Mouse (Mus musculus) embryo, embryonic 10 days (tissue): ENCODE measurements around the gene Tmem30b.
A peak's percentile ranks its signal among the peaks of the same experiment; 100 is the strongest.
"Not testable (repeated sequence)": the region's sequence is repeated elsewhere in the genome, so short reads cannot be mapped to it uniquely, and the experiment has no call there.

ENCODE experiments used
- DNase-seq: peaks from one replicate; pipeline ENCODE4 v3.0.0-alpha.2; 2015; ENCODE audit warnings: low spot score

The Tmem30b gene

DNA sequence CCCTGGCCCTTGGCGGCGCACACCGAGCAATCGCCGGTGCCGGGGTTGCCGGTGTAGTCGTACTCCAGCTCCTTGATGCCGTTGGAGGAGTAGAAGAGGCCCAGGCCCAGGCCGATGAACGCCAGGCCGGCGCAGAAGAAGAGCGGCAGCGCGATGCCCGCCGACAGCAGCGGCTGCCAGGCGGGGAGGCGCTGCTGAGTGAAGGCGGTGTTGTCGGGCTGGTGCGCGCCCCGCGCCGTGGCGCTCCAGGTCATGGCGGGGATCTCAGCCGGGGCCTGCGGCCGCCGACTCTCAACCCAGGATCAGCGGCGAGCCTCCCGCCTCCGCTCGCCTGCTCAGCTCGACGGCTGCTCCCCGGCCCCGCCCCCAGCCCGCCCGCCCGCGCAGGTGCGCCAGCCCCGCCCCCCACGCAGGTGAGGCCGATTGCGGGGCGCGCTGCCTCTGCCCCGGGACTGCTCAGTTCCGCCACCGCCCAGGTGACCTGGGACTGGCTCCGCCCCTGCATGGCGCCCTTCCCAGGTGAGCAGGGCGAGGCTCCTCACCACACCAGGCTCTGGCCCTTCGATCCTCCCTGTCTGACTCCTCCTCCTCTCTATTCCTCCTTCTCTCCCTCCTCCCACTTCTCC lies at the start of gene Tmem30b:
TSS of gene Tmem30b (minus strand) at position 307 of the 626 bp plus-strand sequence.
- DNase-seq, result peak; percentile 27

DNA sequence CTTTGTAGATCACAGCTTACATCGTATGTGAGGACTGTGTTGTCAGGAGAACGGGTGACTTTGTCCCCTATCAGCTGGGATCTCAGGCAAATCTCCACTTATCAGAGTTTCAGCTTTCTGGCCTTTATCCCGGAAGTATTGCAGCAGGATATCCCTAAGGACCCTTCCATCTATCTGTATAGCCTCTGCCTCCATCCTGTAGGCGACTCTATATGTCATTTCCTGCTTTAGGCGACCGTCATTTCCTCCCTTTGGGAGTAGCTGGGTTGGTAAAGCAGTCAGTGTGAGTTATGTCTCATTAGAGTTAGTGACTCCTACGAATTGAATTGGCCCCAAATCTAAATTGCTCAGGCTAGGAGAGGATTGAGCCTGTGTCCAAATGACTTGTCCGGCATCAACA lies 49.0 kb upstream of the Tmem30b start:
- DNase-seq, result no peak

DNA sequence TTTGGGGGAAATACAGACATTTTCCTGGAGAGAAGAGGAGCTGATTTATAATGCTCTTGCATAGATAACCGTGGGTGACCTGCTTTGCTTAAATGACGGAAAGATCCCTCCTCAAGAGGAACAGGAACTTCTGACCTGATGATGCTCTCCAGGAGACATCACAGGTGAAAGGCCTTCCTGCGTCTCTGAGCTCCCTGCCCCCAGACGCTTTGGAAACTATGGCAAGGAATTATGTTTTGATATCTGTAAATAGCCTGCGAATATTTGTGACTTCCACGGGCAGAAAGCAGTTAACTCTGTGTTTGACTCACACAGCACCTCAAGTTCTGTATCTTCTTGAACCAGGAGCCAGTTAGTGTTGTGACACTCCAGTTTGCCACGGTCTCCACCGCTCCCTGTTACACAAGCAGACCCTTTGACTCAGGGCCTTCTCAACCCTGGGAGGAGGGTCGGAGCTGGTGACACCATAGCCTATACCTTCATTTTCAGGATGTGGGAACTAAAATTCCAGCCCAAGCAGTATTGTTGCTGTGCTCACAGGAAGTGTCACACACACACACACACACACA lies 48.1 kb upstream of the Tmem30b start:
- no peak for DNase-seq

DNA sequence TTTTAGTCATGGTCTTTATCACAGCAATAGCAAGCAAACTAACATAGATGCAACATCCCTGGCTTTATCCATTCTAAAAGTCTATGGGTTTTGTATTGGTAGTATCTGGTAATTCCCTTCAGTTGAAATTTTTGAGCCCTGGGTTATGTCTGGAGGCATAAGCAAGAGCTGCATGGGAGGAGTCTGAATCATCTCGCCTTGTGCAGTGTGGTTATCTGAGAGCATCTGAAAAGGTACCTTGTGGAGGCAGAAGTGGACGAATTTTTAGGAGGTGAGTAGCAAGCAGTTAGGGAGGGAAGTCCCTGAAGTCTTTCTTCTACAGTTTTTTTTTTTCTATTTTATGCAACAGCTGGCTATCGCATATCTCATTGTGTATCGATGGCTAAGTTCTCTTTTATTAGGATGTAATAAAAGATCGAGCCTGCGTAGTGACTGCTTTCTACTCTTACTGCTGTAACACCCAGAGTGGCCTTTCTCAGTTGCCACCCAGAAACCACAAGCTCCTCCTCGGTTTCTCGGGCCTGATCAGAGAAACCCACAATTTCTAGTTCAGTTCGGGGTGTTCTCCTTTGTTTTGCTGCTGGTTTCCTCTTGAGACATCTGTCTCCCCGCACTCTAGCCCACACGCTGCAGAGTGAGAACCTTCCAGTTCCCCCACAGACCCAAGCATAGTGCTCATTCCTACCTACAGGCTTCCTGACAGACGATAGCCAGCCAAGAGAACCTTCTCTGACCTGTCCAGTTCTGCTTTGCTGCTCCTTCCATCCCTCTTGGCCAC lies 47.0 kb upstream of the Tmem30b start:
- DNase-seq, result no peak

DNA sequence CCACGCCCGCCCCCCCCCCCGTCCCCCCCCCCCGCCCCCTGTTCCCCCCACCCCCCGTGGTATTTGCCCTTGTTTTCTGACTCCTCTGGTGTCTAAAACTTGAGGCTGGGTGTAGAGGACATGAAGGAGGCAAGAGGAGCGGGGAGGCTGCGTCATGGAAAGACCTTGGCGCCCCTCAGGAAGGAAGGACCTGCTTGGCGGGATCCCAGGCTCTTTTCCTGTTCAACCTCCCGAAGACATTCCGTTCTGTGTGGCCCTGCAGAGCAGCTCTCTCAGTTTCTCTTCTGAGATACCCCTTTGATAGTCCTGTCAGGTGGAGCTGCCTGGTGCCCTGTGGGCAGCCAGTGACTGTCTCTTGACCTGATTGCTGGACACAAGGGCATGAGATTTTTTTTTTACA lies 45.4 kb upstream of the Tmem30b start:
- no peak for DNase-seq

DNA sequence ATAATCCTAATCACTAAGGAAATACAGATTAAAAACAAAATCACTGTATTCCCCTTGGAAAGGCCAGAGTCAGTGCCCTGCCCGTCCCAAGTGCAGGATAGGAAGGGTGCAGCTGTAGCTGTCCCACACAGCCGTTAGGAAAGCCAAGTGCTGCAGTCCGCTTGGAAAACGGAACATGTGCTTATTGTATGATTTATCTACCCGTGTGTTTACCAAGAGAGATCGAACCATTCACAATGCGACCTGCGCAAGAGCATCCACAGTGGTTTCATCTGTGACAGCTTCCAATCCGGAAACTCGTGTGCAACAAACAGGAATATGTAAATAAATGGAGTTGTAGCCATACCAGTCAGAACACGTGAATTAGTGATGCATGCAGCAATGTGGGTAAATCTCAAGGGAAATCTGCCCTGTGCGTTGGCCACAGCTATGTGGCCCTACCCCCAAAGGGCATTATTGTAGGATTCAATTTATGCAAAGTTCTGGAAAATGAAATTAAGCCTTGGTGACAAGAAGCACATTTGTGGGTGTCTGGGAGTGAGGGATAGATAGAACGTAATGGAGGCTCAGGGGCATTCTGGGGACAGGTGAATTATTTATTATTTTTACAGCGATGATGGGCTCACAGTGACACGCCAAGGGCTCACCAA lies 44.6 kb upstream of the Tmem30b start:
- no peak for DNase-seq

DNA sequence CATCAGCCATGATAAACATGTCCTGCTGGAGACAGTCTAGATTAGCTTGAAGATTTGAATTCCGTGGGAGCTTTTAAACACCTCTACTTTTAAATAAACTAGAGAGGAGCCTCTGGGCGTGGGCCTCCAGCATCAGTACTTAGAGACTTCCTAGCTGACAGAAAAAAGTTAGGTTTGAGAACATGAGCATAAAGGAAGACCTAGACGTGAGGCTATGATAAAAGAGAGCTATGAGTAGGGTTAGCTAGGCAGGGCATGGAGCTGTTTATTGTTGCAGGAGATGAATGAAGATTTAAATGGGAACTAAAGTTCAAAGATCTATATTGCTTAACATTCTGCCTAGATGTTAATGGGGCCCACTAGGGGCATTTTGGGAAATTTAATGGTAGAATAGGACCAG lies 41.1 kb upstream of the Tmem30b start:
- DNase-seq, result no peak

DNA sequence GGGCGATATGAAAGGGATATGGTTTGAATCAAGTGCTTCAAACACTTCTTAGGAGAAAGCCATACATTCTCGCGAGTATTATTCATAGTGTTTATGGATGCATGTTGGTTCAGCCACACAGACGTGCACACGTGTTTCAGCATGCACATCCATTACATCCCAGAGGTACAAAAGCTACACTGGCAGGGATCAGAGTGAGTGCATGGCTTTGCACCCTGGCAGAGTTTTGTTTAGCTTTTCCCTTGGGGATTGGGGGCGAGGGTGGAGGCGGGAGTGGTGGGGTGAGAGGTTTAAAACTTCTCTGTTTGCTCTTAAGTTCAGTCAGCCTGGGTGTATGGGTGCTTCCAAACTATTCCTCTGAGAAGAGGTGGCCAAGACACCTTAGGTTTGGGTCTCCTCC lies 39.7 kb upstream of the Tmem30b start:
- no peak for DNase-seq

DNA sequence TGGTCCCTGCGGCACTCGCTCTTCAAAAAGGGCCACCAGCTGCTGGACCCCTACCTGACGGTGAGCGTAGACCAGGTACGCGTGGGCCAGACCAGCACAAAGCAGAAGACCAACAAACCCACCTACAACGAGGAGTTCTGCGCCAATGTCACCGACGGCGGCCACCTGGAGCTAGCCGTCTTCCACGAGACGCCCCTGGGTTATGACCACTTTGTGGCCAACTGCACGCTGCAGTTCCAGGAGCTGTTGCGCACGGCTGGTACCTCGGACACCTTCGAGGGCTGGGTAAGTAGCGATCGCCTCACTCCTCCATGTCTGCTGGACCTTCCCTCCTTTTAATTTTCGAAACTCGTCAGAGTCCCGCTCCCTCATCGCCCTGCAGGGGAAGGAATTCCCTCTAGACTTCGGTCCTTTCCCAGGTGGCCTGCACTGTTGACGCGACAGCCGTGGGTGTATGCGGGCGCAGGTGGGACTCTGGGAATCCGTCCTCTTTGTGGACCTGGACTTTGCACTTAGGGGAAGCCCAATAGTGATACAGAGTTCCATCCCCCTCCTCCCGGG lies 39.1 kb upstream of the Tmem30b start:
- DNase-seq, result peak; percentile 29

DNA sequence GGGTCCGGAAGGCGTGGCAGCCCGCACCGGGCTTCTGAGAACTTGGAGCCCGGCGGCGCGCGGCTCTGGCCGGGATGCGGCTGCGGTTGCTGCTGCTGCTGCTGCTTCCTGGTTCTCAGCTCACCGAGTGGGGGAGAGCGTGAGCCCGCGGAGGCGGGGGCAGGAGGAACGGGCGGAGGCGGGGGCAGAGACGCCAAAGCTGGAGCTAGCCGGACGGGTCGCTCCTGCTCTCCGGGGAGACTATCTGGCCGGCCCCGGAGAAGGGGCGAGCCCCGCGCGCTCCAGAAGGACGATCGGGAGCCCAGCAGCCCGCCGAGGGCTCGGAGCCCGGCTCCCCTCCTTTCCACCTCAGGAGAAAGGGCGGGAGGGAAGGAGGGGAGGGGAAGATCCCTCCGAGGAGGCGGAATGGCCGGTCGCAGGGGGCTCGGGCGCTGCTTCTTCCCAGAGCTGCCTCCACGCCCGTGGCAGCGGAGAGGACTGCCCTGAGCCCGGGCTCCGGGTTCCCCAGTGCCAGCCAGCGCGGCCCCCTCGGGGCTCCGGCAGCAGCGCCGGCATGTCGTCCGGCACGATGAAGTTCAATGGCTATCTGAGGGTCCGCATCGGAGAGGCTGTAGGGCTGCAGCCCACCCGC lies 38.5 kb upstream of the Tmem30b start, which contains the start of gene Prkch:
TSS of gene Prkch (plus strand) at position 187 of the 631 bp plus-strand sequence.
- peak; percentile 86 for DNase-seq

DNA sequence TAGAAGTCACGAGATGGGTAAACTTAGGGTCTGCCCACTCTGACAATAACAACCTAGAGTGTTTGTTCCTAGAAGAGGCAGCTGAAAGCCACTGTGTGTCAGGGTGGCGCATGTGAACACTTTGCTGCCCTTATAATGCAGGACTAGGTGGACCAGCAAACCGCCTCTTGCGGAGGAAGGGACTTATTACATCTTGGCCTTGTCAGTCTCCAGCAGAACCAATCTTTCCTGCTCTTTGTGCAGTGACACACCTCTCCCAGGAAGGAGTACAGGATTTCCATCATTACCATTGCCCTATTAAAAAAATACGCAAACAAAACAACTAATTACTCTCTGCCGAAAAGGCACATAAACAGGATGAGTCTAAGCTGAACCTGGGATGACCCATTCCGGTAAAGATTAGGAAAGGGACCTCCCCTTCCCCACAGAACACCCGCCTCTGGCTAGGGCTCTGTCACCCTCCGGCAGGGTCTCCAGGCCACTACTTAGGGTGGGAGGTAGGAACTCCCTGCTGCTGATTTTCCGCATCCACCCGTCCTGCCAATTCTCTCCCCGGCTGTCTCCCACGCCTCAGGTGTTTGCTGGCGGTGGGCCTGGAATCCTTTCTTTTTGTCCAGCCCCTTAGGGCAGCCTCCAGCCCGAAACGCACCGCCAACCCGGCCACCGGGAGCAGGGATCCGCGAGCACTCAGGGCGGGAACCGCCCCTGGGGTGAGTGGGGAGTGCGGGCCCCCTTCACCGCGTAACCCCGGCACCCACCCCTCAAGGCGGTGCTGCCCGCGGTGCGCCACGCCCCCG lies 37.8 kb upstream of the Tmem30b start:
- DNase-seq, result peak; percentile 64

DNA sequence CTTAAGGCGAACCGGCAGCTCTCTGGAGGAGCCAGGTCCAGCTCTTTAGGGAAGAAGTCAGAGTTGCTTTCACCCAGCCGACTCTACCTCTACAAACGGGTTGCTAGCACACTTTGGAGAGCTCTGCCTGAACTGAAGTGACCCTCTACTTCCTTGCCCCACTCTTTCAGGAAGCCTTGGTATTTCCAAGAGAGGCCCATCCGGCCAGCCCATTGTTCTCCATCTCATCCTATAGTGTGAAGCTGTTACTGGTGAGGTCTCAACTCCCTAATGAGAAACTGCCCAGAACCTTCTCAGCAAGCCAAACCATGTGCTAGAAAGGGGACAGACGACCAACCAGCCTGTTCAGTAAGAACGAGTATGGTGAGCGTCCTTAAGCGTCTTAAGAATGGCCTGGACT lies 37.1 kb upstream of the Tmem30b start:
- peak; percentile 14 for DNase-seq

DNA sequence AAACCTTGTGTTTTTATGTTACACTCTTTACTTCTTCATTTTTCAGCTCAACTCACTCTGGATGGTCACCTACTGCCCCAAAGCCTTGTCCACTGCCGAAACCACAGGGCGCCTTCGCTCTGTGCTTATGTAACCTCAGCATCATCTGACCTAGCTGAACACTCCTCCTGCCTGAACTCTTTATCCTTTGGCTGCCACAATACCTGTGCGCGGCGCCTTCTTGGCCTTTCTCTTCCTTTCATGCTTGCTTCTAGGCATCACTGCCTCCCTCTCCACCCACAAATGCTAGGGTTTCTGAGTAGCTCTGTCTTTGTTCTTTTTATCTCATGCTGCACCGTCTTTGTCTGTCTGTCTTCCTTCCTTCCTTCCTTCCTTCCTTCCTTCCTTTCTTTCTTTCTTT lies 34.6 kb upstream of the Tmem30b start:
- no peak for DNase-seq

DNA sequence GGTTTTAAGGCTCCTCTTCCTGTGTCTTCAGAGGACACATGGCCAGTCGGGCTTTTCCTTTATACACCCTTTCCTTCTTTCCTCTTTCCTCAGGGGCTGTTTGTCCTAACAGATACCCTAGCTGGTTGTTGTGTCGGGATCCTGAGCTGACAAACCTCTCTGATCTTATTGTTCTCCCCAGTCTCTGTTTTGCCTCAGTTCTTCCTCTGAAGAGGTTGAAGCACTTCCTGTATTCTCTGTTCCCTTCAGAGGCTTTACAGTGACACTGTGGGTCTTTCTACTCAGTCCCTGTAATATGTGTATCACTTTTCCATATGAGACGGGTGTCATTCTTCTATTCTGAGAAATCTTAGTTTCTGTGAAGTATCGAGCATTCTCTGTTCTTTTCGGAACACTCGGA lies 31.9 kb upstream of the Tmem30b start:
- DNase-seq, result no peak

DNA sequence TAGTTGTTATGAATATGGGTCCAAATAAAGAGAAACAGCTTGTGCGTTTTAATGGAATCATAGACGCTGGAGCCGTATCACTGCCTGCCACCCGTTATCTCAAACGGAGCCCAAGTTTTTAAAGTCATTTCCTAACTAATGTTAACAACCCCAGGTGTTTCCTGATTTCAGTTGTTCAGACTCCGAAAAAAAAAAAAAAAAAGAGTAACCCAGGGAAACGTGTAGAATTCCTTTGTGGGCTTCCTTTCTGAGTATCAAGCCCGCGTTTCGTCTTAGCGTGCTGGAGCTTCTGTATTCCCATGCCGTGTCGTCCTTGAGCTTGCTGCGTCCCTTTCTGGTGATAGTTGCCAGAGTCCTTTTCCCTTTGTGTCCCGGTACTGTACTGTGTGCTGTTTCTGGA lies 28.4 kb upstream of the Tmem30b start:
- no peak for DNase-seq

DNA sequence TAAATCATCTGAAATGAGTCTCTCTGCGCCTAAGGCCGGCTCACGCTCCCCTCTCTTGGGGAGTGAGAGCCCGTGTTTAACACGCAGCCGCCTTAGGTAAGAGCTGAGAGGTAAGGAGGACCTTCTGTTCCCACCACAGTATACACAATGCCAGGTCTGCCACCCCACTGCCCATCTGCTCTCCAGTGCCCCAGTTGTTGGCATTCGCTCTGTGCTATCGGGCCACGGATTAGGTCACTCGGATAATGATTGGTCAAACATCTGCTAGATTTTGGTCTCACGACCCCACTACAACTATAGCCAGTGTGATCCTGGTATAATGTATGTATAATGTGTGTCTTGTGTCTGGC lies 19.4 kb upstream of the Tmem30b start:
- DNase-seq, result no peak

DNA sequence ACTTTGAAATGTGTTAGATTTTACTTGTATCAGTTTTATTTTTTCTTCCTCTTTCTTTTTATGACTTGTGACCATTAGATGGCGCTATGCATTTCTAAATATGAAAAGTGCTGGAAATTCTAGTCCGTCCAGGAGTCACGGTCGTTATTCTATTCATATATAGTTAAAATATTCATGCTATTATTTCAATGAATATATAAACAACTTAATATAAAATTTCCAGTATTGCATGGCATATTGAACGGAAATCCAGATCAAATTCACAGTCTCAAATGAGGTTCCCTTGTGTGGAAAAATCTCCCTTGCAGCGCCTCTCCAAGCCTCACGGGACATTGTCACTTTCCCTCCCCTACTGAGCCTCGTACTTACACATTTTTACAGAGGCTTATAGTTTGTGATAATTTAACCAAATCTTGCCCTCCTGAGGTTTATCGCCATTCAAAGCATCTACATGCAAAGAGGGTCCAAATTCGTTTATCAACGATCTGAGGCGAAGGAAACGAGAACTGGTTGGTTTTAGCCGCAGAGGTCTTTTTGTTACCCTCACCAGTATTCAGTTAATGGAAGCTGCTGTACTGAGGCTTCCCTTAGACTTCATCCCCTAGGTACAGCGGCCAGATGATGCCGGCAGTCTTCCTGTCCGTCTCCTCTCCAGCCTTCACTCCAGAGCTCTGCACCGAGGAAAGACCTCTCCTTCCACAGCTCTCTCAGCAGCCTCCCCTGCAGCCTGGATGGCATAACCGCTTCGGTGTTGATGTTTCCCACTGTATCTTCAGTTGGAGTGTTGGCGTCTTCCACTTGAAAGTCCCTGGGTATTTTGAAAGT lies 18.8 kb upstream of the Tmem30b start:
- peak; percentile 71 for DNase-seq

DNA sequence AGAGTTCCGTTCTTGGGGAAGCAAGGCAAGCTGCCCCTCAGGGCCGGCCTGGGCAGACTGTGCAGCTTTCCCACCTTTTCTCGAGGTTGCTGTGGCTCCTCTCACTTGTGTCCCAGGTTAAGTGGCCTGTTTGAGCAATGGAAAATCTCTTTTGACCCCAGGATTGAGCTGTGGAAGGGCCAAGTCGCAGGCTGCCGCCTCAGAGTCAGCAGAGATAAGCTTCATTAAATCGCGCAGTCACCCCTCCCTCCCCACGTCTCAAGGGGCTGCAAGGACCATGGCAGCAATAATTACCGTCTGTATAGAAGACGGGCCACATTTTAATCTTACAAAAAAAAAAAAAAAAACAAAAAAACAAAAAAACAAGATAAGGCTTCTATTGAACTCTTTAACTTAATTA lies 18.0 kb upstream of the Tmem30b start:
- DNase-seq, result no peak

DNA sequence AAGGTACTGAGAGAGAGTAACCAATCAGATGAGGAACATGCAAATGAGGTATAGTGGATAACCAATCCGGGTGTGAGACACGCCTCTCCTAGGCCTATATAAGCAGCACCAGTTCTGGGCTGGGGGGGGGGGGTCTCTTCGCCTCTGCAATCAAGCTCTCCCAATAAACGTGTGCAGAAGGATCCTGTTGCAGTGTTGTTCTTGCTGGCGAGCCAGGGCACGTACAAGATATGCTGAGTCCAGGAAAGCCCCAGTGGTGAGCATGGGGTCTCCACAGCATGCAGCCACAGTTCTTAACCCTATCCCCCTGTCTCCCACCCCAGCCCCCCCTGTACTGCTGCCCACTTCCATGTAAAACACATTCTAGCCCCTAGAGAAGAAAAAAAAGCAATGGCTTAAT lies 16.9 kb upstream of the Tmem30b start:
- not testable (repeated sequence) for DNase-seq

DNA sequence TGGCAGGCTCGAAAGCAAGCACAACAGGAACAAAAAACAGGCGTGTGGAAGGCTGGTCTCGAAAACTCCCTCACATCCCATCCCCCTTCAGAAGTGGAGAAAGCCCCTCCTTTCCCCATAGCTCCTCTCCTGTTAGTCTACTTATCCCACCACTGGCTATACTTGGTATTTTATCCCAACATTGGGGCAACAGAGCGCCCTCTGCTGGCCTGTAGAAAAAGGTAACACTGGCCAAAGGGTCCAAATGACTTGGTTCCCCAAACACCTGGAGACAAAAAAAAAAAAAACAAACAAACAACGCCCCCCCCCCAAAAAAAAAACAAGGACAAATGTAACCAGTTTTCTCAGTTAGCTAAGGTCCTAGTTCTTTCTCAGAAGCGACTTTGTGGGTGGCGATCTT lies 13.9 kb upstream of the Tmem30b start:
- peak; percentile 36 for DNase-seq
